Mouse (Mus musculus) bone marrow, adult 2 months (tissue): Measurements from ENCODE around the gene Olfr218.
"Not testable (repeated sequence)": the region's sequence is repeated elsewhere in the genome, so short reads cannot be mapped to it uniquely, and the experiment has no call there.

ENCODE experiments used
- CTCF ChIP-seq: fragments of 200-500 bp; IDR thresholded peaks from 2 replicates; pipeline ENCODE4 v1.5.1; 2011; ENCODE audit warnings: low read length, control low read depth; ENCODE audit not compliant: control insufficient read depth, insufficient read depth
- POLR2A ChIP-seq: fragments of 200-500 bp; IDR thresholded peaks from 2 replicates; pipeline ENCODE4 v1.6.1; 2011; ENCODE audit warnings: low read depth, mild to moderate bottlenecking, control low read depth, low read length, borderline replicate concordance; ENCODE audit not compliant: control insufficient read depth

DNA sequence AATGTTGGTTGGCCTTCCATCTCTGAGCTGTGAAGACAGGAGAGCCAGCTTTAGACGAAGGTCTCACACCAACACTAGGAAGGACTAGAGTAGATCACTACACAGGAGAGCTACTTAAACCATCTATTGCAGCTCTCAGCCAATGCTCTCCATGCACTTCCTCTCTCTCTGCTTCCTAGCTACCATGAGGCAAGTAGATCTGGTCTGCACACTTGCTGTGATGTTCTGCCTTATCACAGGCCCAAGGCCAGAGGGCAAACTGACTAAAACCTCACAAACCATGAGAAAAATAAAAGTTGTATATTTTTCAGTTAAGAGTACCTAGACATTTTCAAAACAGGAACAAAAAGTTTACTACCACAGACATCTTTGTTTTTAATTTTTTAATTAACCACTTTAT, 39.4 kb downstream of the Olfr218 start:
- not testable (repeated sequence) for TF ChIP-seq CTCF, POLR2A
